Mouse (Mus musculus): ENCODE data around the gene Gabbr2. TPM values are rescaled to one million over a fixed set of nuclear protein-coding genes. Genes with fewer than 3 reads are reported as not detected.
A peak's percentile ranks its signal among the peaks of the same experiment; 100 is the strongest.

Gabbr2 gene
- polyA plus RNA-seq, 1 experiment from 2014 or later, result 0.11 TPM

- H3K27me3 ChIP-seq (ENCODE audit: insufficient read depth, low read length), result no peaks in the 10 kb centered on the region
- no peak for ATAC-seq (ENCODE audit: low FRiP score, low TSS enrichment)
- no peaks in the 10 kb centered on the region for H3K9me3 ChIP-seq (ENCODE audit: low read length)
- H3K4me2 ChIP-seq (replicated peaks; ENCODE audit: low read depth, low read length), result no peak overlapping the region
- H3K4me3 ChIP-seq (ENCODE audit: low read length), result no peak overlapping the region
- no peaks in the 10 kb centered on the region for H3K36me3 ChIP-seq (ENCODE audit: insufficient read depth, low read length)
- no peaks in the 10 kb centered on the region for H3K4me1 ChIP-seq (ENCODE audit: insufficient read depth, low read length)
- WGBS, result 37% methylated on average over 10 of the region's 10 CpGs
- no peak overlapping the region for H3K27ac ChIP-seq (ENCODE audit: low read length)
- H3K9ac ChIP-seq (replicated peaks; ENCODE audit: low read length), result no peak overlapping the region
Measured at GRCm38 (mm10) chr4:46967981-46968380, 23.7 kb downstream of the Gabbr2 start.

- Histone ChIP-seq H3K4me3 (ENCODE audit: low read length) (no peak overlapping the region), H3K27me3 (ENCODE audit: insufficient read depth, low read length) (no peaks in the 10 kb centered on the region), H3K4me1 (ENCODE audit: insufficient read depth, low read length) (no peaks in the 10 kb centered on the region), H3K9ac (replicated peaks; ENCODE audit: low read length) (no peak overlapping the region), H3K9me3 (ENCODE audit: low read length) (no peaks in the 10 kb centered on the region), H3K36me3 (ENCODE audit: insufficient read depth, low read length) (no peaks in the 10 kb centered on the region), H3K4me2 (replicated peaks; ENCODE audit: low read depth, low read length) (no peak overlapping the region), H3K27ac (ENCODE audit: low read length) (no peak overlapping the region)
- ATAC-seq (ENCODE audit: low FRiP score, low TSS enrichment), result no peak
Measured at GRCm38 (mm10) chr4:46966551-46966950, 25.1 kb downstream of the Gabbr2 start.

- 92% methylated on average over 2 of the region's 2 CpGs for WGBS
- no peaks in the 10 kb centered on the region for H3K27me3 ChIP-seq (ENCODE audit: insufficient read depth, low read length)
- no peak overlapping the region for H3K9ac ChIP-seq (replicated peaks; ENCODE audit: low read length)
- ATAC-seq (ENCODE audit: low FRiP score, low TSS enrichment), result no peak
- H3K4me3 ChIP-seq (ENCODE audit: low read length), result no peak overlapping the region
- H3K4me1 ChIP-seq (ENCODE audit: insufficient read depth, low read length), result no peaks in the 10 kb centered on the region
- H3K9me3 ChIP-seq (ENCODE audit: low read length), result no peaks in the 10 kb centered on the region
- H3K36me3 ChIP-seq (ENCODE audit: insufficient read depth, low read length), result no peaks in the 10 kb centered on the region
- no peak overlapping the region for H3K27ac ChIP-seq (ENCODE audit: low read length)
- H3K4me2 ChIP-seq (replicated peaks; ENCODE audit: low read depth, low read length), result no peak overlapping the region
Measured at GRCm38 (mm10) chr4:46961403-46961802, 30.3 kb downstream of the Gabbr2 start.

GRCm38 (mm10) chr4:46960208-46960607 lies 31.5 kb downstream of the Gabbr2 start:
- no peaks in the 10 kb centered on the region for H3K4me1 ChIP-seq (ENCODE audit: insufficient read depth, low read length)
- no peaks in the 10 kb centered on the region for H3K27me3 ChIP-seq (ENCODE audit: insufficient read depth, low read length)
- H3K4me3 ChIP-seq (ENCODE audit: low read length), result no peak overlapping the region
- H3K36me3 ChIP-seq (ENCODE audit: insufficient read depth, low read length), result no peaks in the 10 kb centered on the region
- 84% methylated on average over 10 of the region's 10 CpGs for WGBS
- no peak overlapping the region for H3K4me2 ChIP-seq (replicated peaks; ENCODE audit: low read depth, low read length)
- no peak for ATAC-seq (ENCODE audit: low FRiP score, low TSS enrichment)
- H3K9ac ChIP-seq (replicated peaks; ENCODE audit: low read length), result no peak overlapping the region
- no peak overlapping the region for H3K27ac ChIP-seq (ENCODE audit: low read length)
- no peaks in the 10 kb centered on the region for H3K9me3 ChIP-seq (ENCODE audit: low read length)

- Histone ChIP-seq H3K9me3 (ENCODE audit: low read length) (no peaks in the 10 kb centered on the region), H3K4me1 (ENCODE audit: insufficient read depth, low read length) (no peaks in the 10 kb centered on the region), H3K27me3 (ENCODE audit: insufficient read depth, low read length) (no peaks in the 10 kb centered on the region), H3K36me3 (ENCODE audit: insufficient read depth, low read length) (no peaks in the 10 kb centered on the region), H3K27ac (ENCODE audit: low read length) (no peak overlapping the region), H3K4me2 (replicated peaks; ENCODE audit: low read depth, low read length) (no peak overlapping the region), H3K4me3 (ENCODE audit: low read length) (no peak overlapping the region), H3K9ac (replicated peaks; ENCODE audit: low read length) (no peak overlapping the region)
- WGBS, result 93% methylated on average over 6 of the region's 6 CpGs
- ATAC-seq (ENCODE audit: low FRiP score, low TSS enrichment), result peak; percentile 54; the same call in 1 of the 2 replicates
Measured at GRCm38 (mm10) chr4:46959776-46960175, 31.9 kb downstream of the Gabbr2 start.

GRCm38 (mm10) chr4:46957955-46958354 lies 33.7 kb downstream of the Gabbr2 start:
- Histone ChIP-seq H3K4me2 (replicated peaks; ENCODE audit: low read depth, low read length) (no peak overlapping the region), H3K36me3 (ENCODE audit: insufficient read depth, low read length) (no peaks in the 10 kb centered on the region), H3K27me3 (ENCODE audit: insufficient read depth, low read length) (no peaks in the 10 kb centered on the region), H3K9ac (replicated peaks; ENCODE audit: low read length) (no peak overlapping the region), H3K9me3 (ENCODE audit: low read length) (no peaks in the 10 kb centered on the region), H3K4me3 (ENCODE audit: low read length) (no peak overlapping the region), H3K27ac (ENCODE audit: low read length) (no peak overlapping the region), H3K4me1 (ENCODE audit: insufficient read depth, low read length) (no peaks in the 10 kb centered on the region)
- WGBS, result 66% methylated on average over 7 of the region's 7 CpGs
- ATAC-seq (ENCODE audit: low FRiP score, low TSS enrichment), result no peak

- no peak overlapping the region for H3K27ac ChIP-seq (ENCODE audit: low read length)
- H3K4me3 ChIP-seq (ENCODE audit: low read length), result no peak overlapping the region
- no peaks in the 10 kb centered on the region for H3K36me3 ChIP-seq (ENCODE audit: insufficient read depth, low read length)
- no peaks in the 10 kb centered on the region for H3K4me1 ChIP-seq (ENCODE audit: insufficient read depth, low read length)
- H3K9me3 ChIP-seq (ENCODE audit: low read length), result no peaks in the 10 kb centered on the region
- ATAC-seq (ENCODE audit: low FRiP score, low TSS enrichment), result no peak
- H3K4me2 ChIP-seq (replicated peaks; ENCODE audit: low read depth, low read length), result no peak overlapping the region
- no peak overlapping the region for H3K9ac ChIP-seq (replicated peaks; ENCODE audit: low read length)
- whole genome bisulfite sequencing, result 63% methylated on average over 4 of the region's 4 CpGs
- no peaks in the 10 kb centered on the region for H3K27me3 ChIP-seq (ENCODE audit: insufficient read depth, low read length)
Measured at GRCm38 (mm10) chr4:46956966-46957365, 34.7 kb downstream of the Gabbr2 start.

- 60% methylated on average over 7 of the region's 7 CpGs for WGBS
Measured at GRCm38 (mm10) chr4:46953021-46953420, 38.7 kb downstream of the Gabbr2 start.

GRCm38 (mm10) chr4:46952562-46952961 lies 39.1 kb downstream of the Gabbr2 start:
- Histone ChIP-seq H3K36me3 (ENCODE audit: insufficient read depth, low read length) (no peaks in the 10 kb centered on the region), H3K9ac (replicated peaks; ENCODE audit: low read length) (no peak overlapping the region), H3K4me3 (ENCODE audit: low read length) (no peak overlapping the region), H3K9me3 (ENCODE audit: low read length) (no peaks in the 10 kb centered on the region), H3K27ac (ENCODE audit: low read length) (no peak overlapping the region), H3K4me2 (replicated peaks; ENCODE audit: low read depth, low read length) (no peak overlapping the region), H3K4me1 (ENCODE audit: insufficient read depth, low read length) (no peaks in the 10 kb centered on the region), H3K27me3 (ENCODE audit: insufficient read depth, low read length) (no peaks in the 10 kb centered on the region)
- no peak for ATAC-seq (ENCODE audit: low FRiP score, low TSS enrichment)
- WGBS, result 84% methylated on average over 4 of the region's 4 CpGs

More at GRCm38 (mm10) chr4:46953021-46953420, 38.7 kb downstream of the Gabbr2 start:
- H3K36me3 ChIP-seq (ENCODE audit: insufficient read depth, low read length), result no peaks in the 10 kb centered on the region
- no peaks in the 10 kb centered on the region for H3K27me3 ChIP-seq (ENCODE audit: insufficient read depth, low read length)
- H3K4me3 ChIP-seq (ENCODE audit: low read length), result no peak overlapping the region
- no peak overlapping the region for H3K9ac ChIP-seq (replicated peaks; ENCODE audit: low read length)
- H3K9me3 ChIP-seq (ENCODE audit: low read length), result no peaks in the 10 kb centered on the region
- H3K4me2 ChIP-seq (replicated peaks; ENCODE audit: low read depth, low read length), result no peak overlapping the region
- ATAC-seq (ENCODE audit: low FRiP score, low TSS enrichment), result no peak; the same call in 1 of the 2 replicates
- H3K27ac ChIP-seq (ENCODE audit: low read length), result no peak overlapping the region
- H3K4me1 ChIP-seq (ENCODE audit: insufficient read depth, low read length), result no peaks in the 10 kb centered on the region

- no peaks in the 10 kb centered on the region for H3K9me3 ChIP-seq (ENCODE audit: low read length)
- H3K27ac ChIP-seq (ENCODE audit: low read length), result no peak overlapping the region
- H3K36me3 ChIP-seq (ENCODE audit: insufficient read depth, low read length), result no peaks in the 10 kb centered on the region
- H3K4me2 ChIP-seq (replicated peaks; ENCODE audit: low read depth, low read length), result no peak overlapping the region
- WGBS, result 84% methylated on average over 3 of the region's 3 CpGs
- no peak overlapping the region for H3K9ac ChIP-seq (replicated peaks; ENCODE audit: low read length)
- no peaks in the 10 kb centered on the region for H3K4me1 ChIP-seq (ENCODE audit: insufficient read depth, low read length)
- no peak overlapping the region for H3K4me3 ChIP-seq (ENCODE audit: low read length)
- ATAC-seq (ENCODE audit: low FRiP score, low TSS enrichment), result no peak
- no peaks in the 10 kb centered on the region for H3K27me3 ChIP-seq (ENCODE audit: insufficient read depth, low read length)
Measured at GRCm38 (mm10) chr4:46934291-46934690, 57.4 kb downstream of the Gabbr2 start.
